In genomic region chr14:62454136-62454535, GRCm38 (mm10) we compare ENCODE assay signal across 18 mouse cellular contexts. TPM values are rescaled to one million over a fixed set of nuclear protein-coding genes. Genes with fewer than 3 reads are reported as not detected.
DNase-seq lines count a peak whose midpoint lies in the region; ATAC-seq and TF ChIP-seq lines count a peak whose summit lies in the region.
"Had no signal": no experiment of that assay in that cellular context is flagged by ENCODE, and none has a peak within 500 bp of the region (broad histone marks: within the 10 kb centered on the region; RNA-seq: fewer than 3 reads in every experiment).

No protein-coding gene starts in this region.

- H3K4me2 ChIP-seq in lung, embryonic 14.5 days, result no peak overlapping the region
- H3K4me2 ChIP-seq: heart, embryonic 15.5 days; midbrain, embryonic 11.5 days had no signal

- peak; percentile 10 to 20 for DNase-seq in heart, adult 9 months (ENCODE audit: low spot score in 2 of 2)
- DNase-seq in heart, adult 2 months, result no peak
- peak; percentile 33 for DNase-seq in lung, embryonic 14.5 days
- no peak for DNase-seq in lung, adult 18-20 months
- peak; percentile 84 for DNase-seq in brain, embryonic 14.5 days (ENCODE audit: low read depth)
- DNase-seq in kidney, postnatal 36 days, result peak; percentile 49 to 81
- no peak for DNase-seq in thymus, adult 18-20 months
- DNase-seq: adrenal gland, postnatal 14 days; cerebellum, adult 9-11 months; gastrocnemius, postnatal 14 days; thymus, postnatal 25 days had no signal

- no peaks in the 10 kb centered on the region for H3K79me2 ChIP-seq in heart, adult 2 months (replicated peaks; ENCODE audit: control insufficient read depth, insufficient read depth, low read length)

- no peaks in the 10 kb centered on the region for H3K36me3 ChIP-seq in heart, adult 2 months (ENCODE audit: control insufficient read depth, insufficient read depth, low read length)
- no peaks in the 10 kb centered on the region for H3K36me3 ChIP-seq in lung, embryonic 14.5 days (ENCODE audit: insufficient read depth)
- H3K36me3 ChIP-seq: heart, embryonic 15.5 days had no signal

- no peak for TF ChIP-seq CTCF in heart, adult 2 months (IDR thresholded peaks at IDR 0.05)
- TF ChIP-seq CTCF in lung, embryonic 14.5 days (IDR thresholded peaks at IDR 0.05; ENCODE audit: low read depth), result no peak
- no peak for TF ChIP-seq CTCF in brain, embryonic 14.5 days (IDR thresholded peaks at IDR 0.05; ENCODE audit: borderline replicate concordance, extremely low read depth, insufficient read depth, insufficient read length)

- H3K4me3 ChIP-seq in heart, adult 2 months, result no peak overlapping the region
- H3K4me3 ChIP-seq in lung, embryonic 14.5 days (ENCODE audit: low read depth, low read length), result no peak overlapping the region
- H3K4me3 ChIP-seq: heart, embryonic 15.5 days had no signal

- H3K9me3 ChIP-seq in lung, embryonic 14.5 days (ENCODE audit: low read depth, low read length), result no peaks in the 10 kb centered on the region
- H3K9me3 ChIP-seq: heart, embryonic 15.5 days had no signal

- no peak overlapping the region for H3K9ac ChIP-seq in heart, adult 2 months (ENCODE audit: low read depth, low read length)
- no peak overlapping the region for H3K9ac ChIP-seq in lung, embryonic 14.5 days
- H3K9ac ChIP-seq: heart, embryonic 15.5 days had no signal

- ATAC-seq in lung, embryonic 14.5 days (ENCODE audit: insufficient read depth), result no peak

- intact Hi-C loops in heart, adult 2 months (cut with DNase I), result loop anchor here (10.0 kb wide), 1 partner anchor 799 kb away; no protein-coding TSS in a partner anchor

- 32% methylated on average over 3 of the region's 3 CpGs for WGBS in heart, adult 2 months
- WGBS in lung, embryonic 14.5 days, result 38% methylated on average over 3 of the region's 3 CpGs

- H3K4me1 ChIP-seq in heart, adult 2 months (ENCODE audit: control insufficient read depth, insufficient read depth, low read length), result no peaks in the 10 kb centered on the region; the same call in 1 of the 2 replicates
- H3K4me1 ChIP-seq in lung, embryonic 14.5 days (ENCODE audit: insufficient read depth), result 0 out of 2 replicates have a peak, but pooled peaks cover 9% of the 10 kb centered on the region

- no peaks in the 10 kb centered on the region for H3K27me3 ChIP-seq in heart, adult 2 months (ENCODE audit: control insufficient read depth, insufficient read depth, low read length)
- H3K27me3 ChIP-seq in lung, embryonic 14.5 days (ENCODE audit: insufficient read depth, low read length), result no peaks in the 10 kb centered on the region
- H3K27me3 ChIP-seq: heart, embryonic 15.5 days had no signal

- TF ChIP-seq POLR2A in heart, adult 2 months (IDR thresholded peaks at IDR 0.05; ENCODE audit: insufficient read depth, low read depth, low read length), result no peak
- TF ChIP-seq POLR2A in brain, embryonic 14.5 days (IDR thresholded peaks at IDR 0.05; ENCODE audit: borderline replicate concordance, extremely low read depth, insufficient read depth, insufficient read length, poor library complexity, severe bottlenecking), result no peak

- no peak for TF ChIP-seq EP300 in heart, adult 2 months (IDR thresholded peaks at IDR 0.05; ENCODE audit: insufficient read depth, low read depth, low read length)

- H3K27ac ChIP-seq in heart, adult 2 months, result no peak overlapping the region
- peak overlapping the region; percentile 69; the same call in 1 of the 2 replicates for H3K27ac ChIP-seq in lung, embryonic 14.5 days (ENCODE audit: low read depth)
- H3K27ac ChIP-seq: heart, embryonic 15.5 days had no signal

RNA-seq across cellular contexts. Expression of gene Gucy1b2, which starts 2.0 kb away (rescaled TPM):
- total RNA-seq in heart, adult 2 months (2021), result under 1 TPM in 1 of 2 experiments, not detected in 1; 0.13 TPM
- 0.04 TPM in 1 of 2 replicates, not detected in the other for polyA plus RNA-seq in heart, adult 2 months (2012; rRNA removed)
- polyA plus RNA-seq in lung, embryonic 14.5 days (2014; fragmentation: Nextera tagmentation; extraction: Ambion mirVana), result 0.42 and 0.66 TPM in 2 replicates
- 1.1 and 2.0 TPM in 2 replicates for polyA plus RNA-seq in brain, embryonic 14.5 days (2012; rRNA removed)
- total RNA-seq: ES-E14; gastrocnemius, postnatal 14 days; liver, adult 2 months had no signal
- polyA plus RNA-seq: C2C12; liver, adult 2 months; small intestine, adult 2 months; stomach, embryonic 14.5 days had no signal

Comparison
In these comparisons a context has a peak if more than half of its experiments do, and no peak if none do; other contexts are left out.
1. DNase-seq: peak in heart, adult 9 months (2 of 2), lung, embryonic 14.5 days (single experiment), brain, embryonic 14.5 days (single experiment) and kidney, postnatal 36 days (2 of 2); none in heart, adult 2 months (0 of 2), lung, adult 18-20 months (0 of 2) and thymus, adult 18-20 months (0 of 2).